Mouse (Mus musculus) frontal cortex, postnatal 36 days (tissue): ENCODE results near the gene Gimap7.

Source experiments
- DNase-seq, 2 experiments: peaks; one replicate each; pipeline ENCODE4 v3.0.0; 2022; ENCODE audit warnings: low spot score in 2 of 2

Gimap7 gene

DNA sequence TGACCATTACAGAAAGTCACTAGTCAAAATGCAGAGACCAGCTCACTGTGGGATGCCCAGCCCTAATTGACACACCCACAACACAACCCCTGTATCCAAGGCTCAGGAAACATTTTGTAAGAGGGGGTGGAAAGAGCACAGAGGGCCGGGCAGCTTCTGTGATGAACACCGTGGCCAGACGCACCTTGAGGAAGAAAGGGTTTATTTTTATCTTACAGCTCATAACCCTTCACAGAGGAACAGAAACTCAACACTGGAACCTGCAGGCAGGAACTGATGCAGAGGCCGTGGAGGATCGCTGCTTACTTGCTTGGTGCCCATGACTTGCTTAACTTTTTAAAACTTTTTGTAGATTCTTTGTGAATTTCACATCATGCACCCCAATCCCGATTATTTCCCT is 25.5 kb upstream of the Gimap7 start:
- DNase-seq, result no peak

- DNase-seq, result no peak
Measured at GRCm38 (mm10) chr6:48696830-48697554, 21.4 kb upstream of the Gimap7 start.

DNA sequence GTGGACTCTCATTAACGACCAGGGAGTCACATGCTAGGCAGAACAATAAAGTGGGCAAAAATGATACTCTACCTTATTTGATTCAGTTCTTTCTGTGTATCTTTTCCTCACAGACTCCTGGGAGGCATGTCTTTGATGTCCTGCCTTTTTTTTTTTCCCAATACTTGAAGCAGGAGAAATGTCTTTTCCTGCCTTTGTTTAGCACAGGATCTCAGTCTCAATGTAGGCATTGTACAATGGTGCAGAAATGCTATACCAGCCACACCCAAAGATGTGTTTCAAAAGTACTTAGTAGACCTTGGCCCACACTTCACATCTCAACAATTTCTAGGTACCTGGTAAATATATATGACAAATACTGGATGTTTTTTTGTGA is 20.9 kb upstream of the Gimap7 start:
- DNase-seq, result no peak

DNA sequence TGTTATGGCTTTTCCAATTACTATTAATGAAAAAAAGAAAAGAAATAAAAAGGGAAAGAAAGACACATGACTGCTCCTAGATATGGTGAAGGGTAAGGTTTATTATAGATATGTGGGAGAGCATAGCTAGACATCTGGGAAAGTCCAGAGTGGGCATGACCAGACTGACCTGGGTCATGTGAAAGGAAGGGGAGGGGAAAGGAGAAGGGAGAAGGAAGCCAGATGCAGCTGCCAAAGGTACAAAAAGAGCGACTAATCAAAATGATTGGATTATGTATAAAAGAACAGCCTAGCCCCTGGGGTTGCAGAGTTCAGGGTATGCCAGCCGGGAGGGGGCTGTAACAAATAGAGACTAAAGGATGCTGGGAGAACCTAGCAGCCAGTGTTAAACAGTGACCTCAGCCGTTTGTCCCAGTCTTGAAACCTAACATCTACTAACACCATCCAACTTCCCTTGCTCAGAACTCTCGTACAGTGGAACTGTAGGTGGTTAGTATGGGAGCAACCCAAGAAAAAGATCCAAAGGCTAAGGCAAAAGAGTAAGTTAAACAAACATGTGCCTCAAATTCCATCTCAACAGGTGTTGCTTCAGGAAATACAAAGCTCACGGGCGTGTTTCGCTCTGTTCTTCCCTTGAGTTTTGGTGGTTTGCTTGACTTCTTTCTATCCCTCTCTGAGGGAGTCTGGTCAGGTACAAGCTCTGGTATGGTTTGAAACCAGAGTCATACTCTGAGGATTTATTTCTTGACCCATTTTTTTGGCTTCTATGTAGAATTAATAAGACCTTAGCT is 20.2 kb upstream of the Gimap7 start:
- DNase-seq, result no peak

DNA sequence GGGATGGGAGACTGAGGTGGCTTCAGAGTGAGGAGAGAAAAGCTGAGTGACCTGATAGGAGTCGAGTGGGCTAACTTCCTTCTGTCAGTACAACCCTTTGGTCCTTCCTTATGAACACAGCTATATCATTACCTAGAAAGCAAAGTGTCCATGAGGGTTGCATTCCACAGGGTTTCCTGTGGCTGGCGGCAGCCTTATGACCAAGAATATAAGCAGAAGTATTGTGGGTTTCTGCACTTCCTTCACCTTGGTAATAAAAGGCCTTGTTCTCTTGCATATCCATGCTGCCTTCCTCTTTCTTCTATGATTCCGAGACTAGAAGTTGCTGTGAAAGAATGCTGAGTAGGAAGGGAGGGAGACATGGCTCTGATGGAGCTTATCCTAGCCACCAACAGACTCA is 19.5 kb upstream of the Gimap7 start:
- no peak for DNase-seq

GRCm38 (mm10) chr6:48700251-48701075 is 18.0 kb upstream of the Gimap7 start:
- no peak for DNase-seq

DNA sequence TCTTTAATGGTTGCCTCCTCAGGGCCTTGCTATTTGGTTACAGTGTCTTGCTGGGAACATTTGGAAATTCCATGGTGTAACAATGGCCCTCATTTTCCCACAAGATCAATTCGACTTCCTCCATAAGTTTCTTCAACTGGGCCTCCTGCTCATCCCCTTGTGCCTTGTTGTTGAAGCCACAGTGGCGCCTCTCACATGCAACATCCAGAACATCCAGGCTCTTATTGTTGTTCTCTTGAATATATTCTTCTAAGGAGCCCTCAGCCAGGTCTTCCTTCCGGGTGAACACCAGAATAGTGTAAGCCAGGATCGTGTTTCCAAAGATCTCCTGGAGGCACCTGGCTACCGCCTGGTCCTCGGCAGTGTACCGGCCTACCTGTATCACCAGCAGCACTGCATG is 16.3 kb upstream of the Gimap7 start:
- DNase-seq, result no peak

- no peak for DNase-seq
Measured at GRCm38 (mm10) chr6:48702601-48703000, 15.8 kb upstream of the Gimap7 start.

- DNase-seq, result no peak
Measured at GRCm38 (mm10) chr6:48704146-48704545, 14.3 kb upstream of the Gimap7 start.

GRCm38 (mm10) chr6:48706130-48706529 is 12.3 kb upstream of the Gimap7 start:
- DNase-seq, result no peak

- DNase-seq, result no peak
Measured at GRCm38 (mm10) chr6:48720326-48720725, 1.9 kb downstream of the Gimap7 start.

DNA sequence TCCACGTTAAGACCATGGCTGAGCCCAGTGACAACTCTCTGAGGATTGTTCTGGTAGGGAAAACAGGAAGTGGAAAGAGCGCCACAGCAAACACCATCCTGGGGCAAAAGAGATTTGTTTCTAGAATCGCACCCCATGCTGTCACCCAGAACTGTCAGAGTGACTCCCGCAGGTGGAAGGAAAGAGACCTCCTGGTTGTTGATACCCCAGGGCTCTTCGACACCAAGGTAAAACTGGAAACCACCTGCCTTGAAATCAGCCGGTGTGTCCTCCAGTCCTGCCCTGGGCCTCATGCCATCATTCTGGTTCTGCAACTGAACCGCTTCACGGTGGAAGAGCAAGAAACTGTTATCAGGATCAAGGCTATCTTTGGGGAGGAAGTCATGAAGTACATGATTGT is 5.0 kb downstream of the Gimap7 start:
- DNase-seq, result no peak

- peak in 1 of 2 experiments; percentile 42 for DNase-seq
Measured at GRCm38 (mm10) chr6:48725476-48725875, 7.1 kb downstream of the Gimap7 start.

- DNase-seq, result no peak
Measured at GRCm38 (mm10) chr6:48727761-48728160, 9.3 kb downstream of the Gimap7 start.

DNA sequence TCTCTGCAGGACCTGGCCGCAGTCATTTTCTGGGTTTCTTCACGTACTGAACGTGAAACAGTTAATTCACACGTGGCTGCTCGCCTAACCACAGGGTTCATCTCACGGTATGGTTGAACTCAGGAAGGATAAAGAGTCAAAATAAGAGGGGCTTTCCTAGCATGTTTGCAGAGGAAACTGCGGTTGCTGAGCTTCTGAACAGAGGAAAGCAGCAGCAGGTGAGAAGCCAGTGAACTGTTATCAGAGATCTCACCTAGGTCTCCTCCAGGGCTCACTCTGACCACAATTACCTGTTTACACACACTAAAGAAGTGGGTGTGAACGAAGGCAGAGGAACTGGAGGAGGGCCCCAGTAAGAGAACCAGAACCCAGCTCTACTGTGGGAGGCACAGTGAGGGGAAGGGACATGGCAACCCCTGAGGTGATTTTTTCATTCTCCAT is 14.5 kb downstream of the Gimap7 start:
- no peak for DNase-seq

DNA sequence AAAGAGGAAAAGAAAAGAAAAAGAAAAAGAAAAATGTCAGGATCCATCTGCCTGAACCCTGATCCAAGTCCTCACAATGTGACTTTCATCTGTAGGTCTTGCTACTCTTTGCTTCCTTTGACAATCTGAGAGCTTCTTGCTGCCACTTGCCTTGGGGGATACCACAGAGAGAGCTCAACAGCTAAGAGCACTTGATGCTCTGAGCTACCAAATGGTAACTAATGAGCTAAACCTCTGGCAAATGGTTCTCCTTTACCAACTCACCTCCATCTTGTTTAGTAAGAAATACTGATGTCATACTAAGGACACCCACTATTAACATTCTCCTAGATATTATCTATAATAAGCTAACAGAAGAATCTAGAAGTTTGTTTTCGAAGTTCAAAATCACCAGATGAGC is 15.2 kb downstream of the Gimap7 start:
- no peak for DNase-seq

DNA sequence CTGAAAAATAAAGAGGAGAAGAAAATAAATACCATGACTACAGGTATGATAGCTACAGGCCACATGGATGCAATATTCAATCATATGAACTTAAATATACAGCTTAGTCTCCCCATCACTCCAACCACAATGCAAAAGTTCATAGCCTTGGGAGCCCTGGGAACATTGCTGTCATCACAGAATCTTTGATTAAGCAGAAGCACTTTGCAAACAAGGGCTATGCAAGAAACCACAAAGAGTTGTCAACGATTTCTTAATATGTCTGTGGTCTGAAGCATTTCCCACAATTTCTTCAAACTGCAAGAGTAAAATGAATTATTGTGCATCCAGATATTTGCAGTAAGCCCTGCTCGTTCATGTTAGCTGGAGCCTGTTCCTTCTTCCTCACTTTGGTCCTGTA is 18.6 kb downstream of the Gimap7 start:
- DNase-seq, result no peak

- DNase-seq, result no peak
Measured at GRCm38 (mm10) chr6:48737688-48738087, 19.3 kb downstream of the Gimap7 start.

DNA sequence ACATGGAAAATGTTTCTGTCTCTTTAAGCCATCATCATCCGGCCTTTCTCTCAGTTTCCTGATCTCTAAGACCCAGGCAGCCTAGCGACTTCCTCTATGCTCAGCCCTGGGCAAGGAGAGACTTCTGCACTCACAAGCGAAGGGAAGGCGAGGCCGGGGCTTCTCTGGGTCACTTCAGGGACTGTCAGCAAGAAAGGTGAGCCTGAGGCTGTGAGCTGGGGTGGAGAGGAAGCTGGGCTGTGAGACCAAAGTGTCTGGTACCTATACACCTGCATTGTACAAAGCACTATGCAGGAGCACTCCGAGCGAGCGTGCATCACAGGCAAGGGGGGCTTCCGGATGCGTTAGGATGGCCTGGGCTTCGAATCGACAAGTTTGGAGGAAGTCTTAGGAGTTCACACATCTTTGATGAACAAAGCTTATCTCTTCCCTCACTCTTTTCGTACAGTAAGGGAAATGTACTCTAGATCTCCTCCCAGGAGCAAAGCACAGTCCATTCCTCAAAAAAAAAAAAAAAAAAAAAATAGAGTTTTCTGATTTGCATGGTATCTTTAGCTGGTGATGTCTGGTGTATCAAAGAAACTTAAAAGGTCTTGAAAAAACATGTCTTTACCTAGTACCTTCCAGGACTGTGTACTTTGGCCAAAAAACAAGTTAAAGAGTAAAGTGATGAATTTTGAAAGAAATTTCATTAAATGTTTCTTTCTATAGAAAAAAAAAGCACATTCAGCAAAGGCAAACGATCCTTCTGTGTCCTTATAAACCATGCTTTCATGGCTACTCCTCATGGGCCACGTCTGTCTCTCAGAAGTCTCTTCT is 20.7 kb downstream of the Gimap7 start, which contains the start of gene Gimap1:
TSS of gene Gimap1 (plus strand) at position 94 of the 819 bp plus-strand sequence.
- no peak for DNase-seq

- DNase-seq, result no peak
Measured at GRCm38 (mm10) chr6:48739780-48740055, 21.3 kb downstream of the Gimap7 start.

GRCm38 (mm10) chr6:48740501-48741169 is 22.2 kb downstream of the Gimap7 start:
- no peak for DNase-seq
